Mouse (Mus musculus) naive thymus-derived CD4-positive, alpha-beta T cell, adult 2 months (primary cell): ENCODE results near the gene Bnip3.

Source experiments
- DNase-seq: peaks from one replicate; pipeline ENCODE4 v3.0.0-alpha.2; 2011; ENCODE audit warnings: low read depth

Bnip3 gene

GRCm38 (mm10) chr7:138909277-138910192, at the start of gene Bnip3:
Bnip3 (minus strand) TSS chr7:138909519.
- peak; percentile 90 for DNase-seq

- no peak for DNase-seq
Observed at GRCm38 (mm10) chr7:138957106-138957505, 47.8 kb upstream of the Bnip3 start.

- no peak for DNase-seq
Observed at GRCm38 (mm10) chr7:138955787-138956186, 46.5 kb upstream of the Bnip3 start.

GRCm38 (mm10) chr7:138948309-138948708, 39.0 kb upstream of the Bnip3 start:
- no peak for DNase-seq

GRCm38 (mm10) chr7:138947741-138948140, 38.4 kb upstream of the Bnip3 start:
- no peak for DNase-seq

GRCm38 (mm10) chr7:138945668-138946067, 36.3 kb upstream of the Bnip3 start:
- no peak for DNase-seq

GRCm38 (mm10) chr7:138942301-138942700, 33.0 kb upstream of the Bnip3 start:
- no peak for DNase-seq

- DNase-seq: no peak
Observed at GRCm38 (mm10) chr7:138941571-138941970, 32.3 kb upstream of the Bnip3 start.

- DNase-seq: no peak
Observed at GRCm38 (mm10) chr7:138940612-138941461, 31.5 kb upstream of the Bnip3 start, which contains the start of gene Jakmip3. Jakmip3 (plus strand) TSS chr7:138940730.

GRCm38 (mm10) chr7:138940256-138940611, 30.9 kb upstream of the Bnip3 start:
- no peak for DNase-seq

- DNase-seq: no peak
Observed at GRCm38 (mm10) chr7:138938991-138939390, 29.7 kb upstream of the Bnip3 start.

- DNase-seq: no peak
Observed at GRCm38 (mm10) chr7:138934523-138934922, 25.2 kb upstream of the Bnip3 start.

- no peak for DNase-seq
Observed at GRCm38 (mm10) chr7:138928456-138928855, 19.1 kb upstream of the Bnip3 start.

- peak; percentile 27 for DNase-seq
Observed at GRCm38 (mm10) chr7:138923756-138924425, 14.6 kb upstream of the Bnip3 start.

GRCm38 (mm10) chr7:138921611-138922010, 12.3 kb upstream of the Bnip3 start:
- DNase-seq: no peak

GRCm38 (mm10) chr7:138919156-138919944, 10.0 kb upstream of the Bnip3 start:
- DNase-seq: peak; percentile 42

- DNase-seq: no peak
Observed at GRCm38 (mm10) chr7:138913616-138914015, 4.3 kb upstream of the Bnip3 start.

- DNase-seq: no peak
Observed at GRCm38 (mm10) chr7:138910193-138910562, 859 bp upstream of the Bnip3 start.

- no peak for DNase-seq
Observed at GRCm38 (mm10) chr7:138908768-138909276, 497 bp downstream of the Bnip3 start.

GRCm38 (mm10) chr7:138907976-138908375, 1.3 kb downstream of the Bnip3 start:
- no peak for DNase-seq

GRCm38 (mm10) chr7:138907043-138907442, 2.3 kb downstream of the Bnip3 start:
- DNase-seq: no peak
